Mouse (Mus musculus): Measurements from ENCODE around the gene Olfr365.

Olfr365 gene

DNA sequence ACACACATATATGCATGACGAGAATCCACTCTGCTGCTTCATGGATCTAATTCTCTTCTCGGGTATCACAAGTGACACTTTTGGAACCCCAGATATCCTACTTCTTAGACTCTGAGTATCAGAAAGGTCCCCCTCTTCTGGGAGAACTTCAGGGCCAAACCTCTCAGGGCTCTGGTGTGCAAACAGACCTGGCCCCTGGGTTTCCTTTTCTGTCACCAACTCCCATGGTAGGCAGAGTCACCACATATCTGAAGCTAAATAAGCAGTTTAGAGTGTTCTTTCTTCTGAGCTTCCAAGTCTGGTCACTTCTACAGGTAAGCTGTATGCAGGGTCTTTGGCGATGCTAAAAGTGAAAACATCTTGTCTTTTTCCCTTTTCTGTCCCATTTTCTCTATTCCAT is at the start of gene Olfr365:
TSS of gene Olfr365 (plus strand) at position 301 of the 400 bp plus-strand sequence.
- no peak for DNase-seq (ENCODE audit: extremely low read depth, low read depth)

DNA sequence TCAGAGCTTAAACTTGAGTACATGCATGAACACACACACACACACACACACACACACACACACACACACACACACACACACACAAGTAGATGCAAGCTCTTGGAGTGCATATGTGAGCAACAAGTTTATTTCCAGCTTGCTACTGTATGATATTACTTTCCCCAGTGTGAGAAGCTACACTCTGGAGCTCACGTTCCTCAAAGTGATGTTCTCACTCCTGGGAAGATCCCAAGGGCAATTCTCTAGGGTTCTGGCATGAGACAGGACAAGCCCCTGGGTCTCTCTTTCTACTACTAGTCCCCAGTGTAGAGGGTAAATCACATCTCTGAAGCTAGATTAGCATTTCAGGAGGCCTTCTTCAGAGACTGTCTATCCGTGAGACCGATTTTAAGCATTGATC is 49.0 kb upstream of the Olfr365 start, which contains the start of gene Olfr364-ps1:
TSS of gene Olfr364-ps1 (plus strand) at position 301 of the 400 bp plus-strand sequence.
- DNase-seq (ENCODE audit: extremely low read depth, low read depth) = no peak

DNA sequence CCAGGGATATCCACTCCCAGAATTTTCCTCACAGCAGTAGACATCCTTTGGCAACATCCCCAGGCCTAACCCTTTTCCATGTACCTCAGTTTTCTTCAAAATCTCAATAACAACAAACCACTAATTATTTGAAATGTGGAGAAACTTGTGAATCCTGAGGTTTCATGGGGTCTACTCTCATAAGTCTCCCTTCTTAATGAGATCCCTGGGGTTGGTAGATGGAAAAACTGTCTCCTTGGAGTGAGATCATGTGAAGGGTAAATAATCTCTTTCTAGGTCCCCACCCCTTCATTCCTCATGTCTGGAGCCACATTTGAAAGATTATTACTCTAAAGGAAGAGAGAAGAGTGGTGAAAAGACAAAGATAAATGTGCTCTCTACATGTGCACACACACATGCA is 23.3 kb downstream of the Olfr365 start, which contains the start of gene Olfr366:
TSS of gene Olfr366 (plus strand) at position 301 of the 400 bp plus-strand sequence.
- no peak for DNase-seq (ENCODE audit: extremely low read depth, low read depth)

All from MEL-GATA-1-ER (cell line).